Mouse (Mus musculus) thymus, adult 2 months (tissue): ENCODE results near the gene Hrh1.

Experiments
- CTCF ChIP-seq: fragments of 200-500 bp; IDR thresholded peaks from 2 replicates; pipeline ENCODE4 v1.5.1; 2012; ENCODE audit warnings: mild to moderate bottlenecking, control low read depth, low read length, moderate library complexity, borderline replicate concordance; ENCODE audit not compliant: control insufficient read depth, poor library complexity, insufficient read depth; ENCODE audit errors: extremely low read depth
- POLR2A ChIP-seq: fragments of 200-500 bp; IDR thresholded peaks from 2 replicates; pipeline ENCODE4 v1.6.1; 2012; ENCODE audit warnings: mild to moderate bottlenecking, low read length, control low read depth, moderate library complexity; ENCODE audit not compliant: control insufficient read depth, poor library complexity, insufficient read depth; ENCODE audit errors: extremely low read depth

GRCm38 (mm10) chr6:114364734-114365133, 33.0 kb upstream of the Hrh1 start:
- TF ChIP-seq CTCF (no peak), POLR2A (no peak)
